Mouse (Mus musculus) embryonic fibroblast, embryonic 13.5 days (primary cell): ENCODE results near the gene Abca3.

Source experiments
- CTCF ChIP-seq: IDR thresholded peaks from 2 replicates; pipeline ENCODE4 v1.5.1; 2011; ENCODE audit warnings: mild to moderate bottlenecking, control low read depth, low read length, moderate library complexity, borderline replicate concordance; ENCODE audit not compliant: insufficient read depth
- POLR2A ChIP-seq: IDR thresholded peaks from 2 replicates; pipeline ENCODE4 v1.6.1; 2011; ENCODE audit warnings: low read depth, mild to moderate bottlenecking, control low read depth, low read length, moderate library complexity

DNA sequence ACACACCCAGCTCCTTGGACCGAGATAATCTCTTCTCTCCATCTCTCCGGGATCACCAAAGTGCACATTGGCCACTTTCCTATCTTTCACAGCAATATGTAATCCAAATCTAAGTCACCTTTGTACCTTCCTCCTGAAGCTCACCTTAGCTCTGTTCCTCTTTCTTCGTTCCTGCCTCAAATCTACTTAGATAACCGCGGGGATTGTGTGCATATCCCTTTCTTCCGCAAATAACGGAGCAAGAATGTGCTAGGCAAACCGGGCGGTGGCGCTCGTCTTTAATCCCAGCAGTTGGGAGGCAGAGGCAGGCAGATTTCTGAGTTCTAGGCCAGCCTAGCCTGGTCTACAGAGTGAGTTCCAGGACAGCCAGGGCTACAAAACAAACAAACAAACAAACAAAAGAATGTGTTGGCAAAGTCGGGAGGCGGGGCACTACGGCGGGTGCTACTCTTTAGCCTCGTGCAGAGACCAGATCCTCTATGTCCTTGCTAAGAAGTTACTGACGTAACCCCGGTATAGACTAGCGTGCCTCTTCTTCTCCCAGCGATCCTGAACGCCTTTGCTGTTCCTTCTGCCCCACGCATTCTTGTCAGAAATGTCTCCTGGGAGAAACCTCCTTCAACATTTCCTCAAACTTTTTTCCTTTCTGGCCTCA lies 61.9 kb downstream of the Abca3 start:
- no peak for TF ChIP-seq CTCF
- TF ChIP-seq POLR2A: no peak
